Mouse (Mus musculus): ENCODE measurements around the gene Erf. TPM values are rescaled to one million over a fixed set of nuclear protein-coding genes. Genes with fewer than 3 reads are reported as not detected.

Erf gene
- polyA plus RNA-seq, 1 experiment = 37.0 TPM

GRCm38 (mm10) chr7:25285511-25286238 lies 35.1 kb upstream of the Erf start:
- H3K36me3 ChIP-seq (ENCODE audit: control insufficient read depth, insufficient read depth, low read length) = no peaks in the 10 kb centered on the region; the same call in 1 of the 2 replicates
- no peak for DNase-seq
- TF ChIP-seq CTCF (conservative IDR thresholded peaks at IDR 0.05; ENCODE audit: insufficient read depth, insufficient read length, low read depth, low read length) = no peak
- TF ChIP-seq POLR2A (IDR thresholded peaks at IDR 0.05; ENCODE audit: low read depth, low read length) = no peak

DNA sequence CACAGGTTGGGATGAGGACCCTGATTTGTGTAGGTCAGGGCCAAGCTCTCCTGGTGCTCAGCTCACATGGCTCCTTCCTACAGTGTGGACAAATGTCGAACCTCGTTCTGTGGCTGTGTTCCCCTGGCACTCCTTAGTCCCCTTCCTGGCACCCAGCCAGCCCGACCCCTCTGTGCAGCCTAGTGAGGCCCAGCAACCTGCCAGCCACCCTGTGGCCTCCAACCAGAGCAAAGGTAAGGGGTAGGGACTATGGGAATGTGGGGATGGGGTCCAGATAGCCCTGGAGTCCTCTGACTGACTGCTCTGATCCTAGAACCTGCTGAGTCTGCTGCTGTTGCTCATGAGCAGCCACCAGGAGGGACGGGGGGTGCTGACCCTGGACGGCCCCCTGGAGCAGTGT lies 34.2 kb upstream of the Erf start:
- WGBS = 53% methylated on average over 5 of the region's 5 CpGs
- TF ChIP-seq CTCF (conservative IDR thresholded peaks at IDR 0.05; ENCODE audit: insufficient read depth, insufficient read length, low read depth, low read length) = no peak
- no peak for TF ChIP-seq POLR2A (IDR thresholded peaks at IDR 0.05; ENCODE audit: low read depth, low read length)
- Histone ChIP-seq H3K4me3 (ENCODE audit: insufficient read depth, low read depth, low read length) (no peak overlapping the region), H3K27ac (ENCODE audit: insufficient read depth, low read depth, low read length) (no peak overlapping the region), H3K27me3 (replicated peaks; ENCODE audit: control insufficient read depth, insufficient read depth, low read length) (no peaks in the 10 kb centered on the region), H3K36me3 (ENCODE audit: control insufficient read depth, insufficient read depth, low read length) (no peaks in the 10 kb centered on the region; the same call in 1 of the 2 replicates), H3K4me1 (ENCODE audit: control insufficient read depth, insufficient read depth, low read length) (peaks cover 20% of the 10 kb centered on the region)
- DNase-seq = no peak

More at GRCm38 (mm10) chr7:25285511-25286238, 35.1 kb upstream of the Erf start:
- 92% methylated on average over 20 of the region's 20 CpGs for WGBS
- Histone ChIP-seq H3K27ac (ENCODE audit: insufficient read depth, low read depth, low read length) (no peak overlapping the region), H3K4me3 (ENCODE audit: insufficient read depth, low read depth, low read length) (no peak overlapping the region), H3K27me3 (replicated peaks; ENCODE audit: control insufficient read depth, insufficient read depth, low read length) (no peaks in the 10 kb centered on the region), H3K4me1 (ENCODE audit: control insufficient read depth, insufficient read depth, low read length) (peaks cover 15% of the 10 kb centered on the region)

DNA sequence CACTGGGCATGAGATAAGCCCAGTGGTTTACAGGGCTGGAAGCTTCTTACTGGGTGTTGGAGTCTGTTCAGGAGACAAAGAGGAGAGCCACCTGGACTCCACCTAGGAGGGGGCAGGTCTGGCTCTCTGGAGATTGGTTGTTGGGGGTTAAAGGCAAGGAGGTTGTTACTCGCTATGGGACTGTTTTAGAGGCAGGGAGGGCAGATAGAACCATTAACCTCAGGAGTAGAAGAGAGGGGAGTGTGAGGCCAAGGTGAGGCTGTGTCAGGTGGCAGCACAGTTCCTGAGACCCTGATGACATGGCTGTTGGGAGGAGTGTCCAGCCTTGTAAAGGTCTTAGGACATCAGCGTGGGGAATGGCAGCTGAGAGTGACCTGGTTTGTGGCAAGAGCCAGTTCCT lies 33.6 kb upstream of the Erf start:
- Histone ChIP-seq H3K4me3 (ENCODE audit: insufficient read depth, low read depth, low read length) (no peak overlapping the region), H3K4me1 (ENCODE audit: control insufficient read depth, insufficient read depth, low read length) (peaks cover 20% of the 10 kb centered on the region), H3K27me3 (replicated peaks; ENCODE audit: control insufficient read depth, insufficient read depth, low read length) (no peaks in the 10 kb centered on the region), H3K36me3 (ENCODE audit: control insufficient read depth, insufficient read depth, low read length) (no peaks in the 10 kb centered on the region; the same call in 1 of the 2 replicates), H3K27ac (ENCODE audit: insufficient read depth, low read depth, low read length) (no peak overlapping the region)
- DNase-seq = no peak
- 63% methylated on average over 2 of the region's 2 CpGs for WGBS
- TF ChIP-seq CTCF (conservative IDR thresholded peaks at IDR 0.05; ENCODE audit: insufficient read depth, insufficient read length, low read depth, low read length) (no peak), POLR2A (IDR thresholded peaks at IDR 0.05; ENCODE audit: low read depth, low read length) (no peak)

- no peak overlapping the region for H3K4me3 ChIP-seq (ENCODE audit: insufficient read depth, low read depth, low read length)
- no peaks in the 10 kb centered on the region for H3K27me3 ChIP-seq (replicated peaks; ENCODE audit: control insufficient read depth, insufficient read depth, low read length)
- no peak overlapping the region for H3K27ac ChIP-seq (ENCODE audit: insufficient read depth, low read depth, low read length)
- DNase-seq = no peak
- TF ChIP-seq POLR2A (IDR thresholded peaks at IDR 0.05; ENCODE audit: low read depth, low read length) (no peak), CTCF (conservative IDR thresholded peaks at IDR 0.05; ENCODE audit: insufficient read depth, insufficient read length, low read depth, low read length) (no peak)
- H3K36me3 ChIP-seq (ENCODE audit: control insufficient read depth, insufficient read depth, low read length) = no peaks in the 10 kb centered on the region; the same call in 1 of the 2 replicates
- H3K4me1 ChIP-seq (ENCODE audit: control insufficient read depth, insufficient read depth, low read length) = peaks cover 20% of the 10 kb centered on the region
- WGBS = 53% methylated on average over 5 of the region's 5 CpGs
Observed at GRCm38 (mm10) chr7:25283637-25284036, 33.1 kb upstream of the Erf start.

- peak overlapping the region; percentile 67 for H3K4me3 ChIP-seq (ENCODE audit: insufficient read depth, low read depth, low read length)
- peak overlapping the region; percentile 21; the same call in 1 of the 2 replicates for H3K27ac ChIP-seq (ENCODE audit: insufficient read depth, low read depth, low read length)
- no peak for TF ChIP-seq CTCF (conservative IDR thresholded peaks at IDR 0.05; ENCODE audit: insufficient read depth, insufficient read length, low read depth, low read length)
- TF ChIP-seq POLR2A (IDR thresholded peaks at IDR 0.05; ENCODE audit: low read depth, low read length) = no peak
- peak; percentile 57 for DNase-seq
- H3K4me1 ChIP-seq (ENCODE audit: control insufficient read depth, insufficient read depth, low read length) = peaks cover 23% of the 10 kb centered on the region
- WGBS = 1% methylated on average over 30 of the region's 36 CpGs
- no peaks in the 10 kb centered on the region for H3K27me3 ChIP-seq (replicated peaks; ENCODE audit: control insufficient read depth, insufficient read depth, low read length)
- H3K36me3 ChIP-seq (ENCODE audit: control insufficient read depth, insufficient read depth, low read length) = no peaks in the 10 kb centered on the region; the same call in 1 of the 2 replicates
Observed at GRCm38 (mm10) chr7:25282731-25283211, 32.2 kb upstream of the Erf start.

DNA sequence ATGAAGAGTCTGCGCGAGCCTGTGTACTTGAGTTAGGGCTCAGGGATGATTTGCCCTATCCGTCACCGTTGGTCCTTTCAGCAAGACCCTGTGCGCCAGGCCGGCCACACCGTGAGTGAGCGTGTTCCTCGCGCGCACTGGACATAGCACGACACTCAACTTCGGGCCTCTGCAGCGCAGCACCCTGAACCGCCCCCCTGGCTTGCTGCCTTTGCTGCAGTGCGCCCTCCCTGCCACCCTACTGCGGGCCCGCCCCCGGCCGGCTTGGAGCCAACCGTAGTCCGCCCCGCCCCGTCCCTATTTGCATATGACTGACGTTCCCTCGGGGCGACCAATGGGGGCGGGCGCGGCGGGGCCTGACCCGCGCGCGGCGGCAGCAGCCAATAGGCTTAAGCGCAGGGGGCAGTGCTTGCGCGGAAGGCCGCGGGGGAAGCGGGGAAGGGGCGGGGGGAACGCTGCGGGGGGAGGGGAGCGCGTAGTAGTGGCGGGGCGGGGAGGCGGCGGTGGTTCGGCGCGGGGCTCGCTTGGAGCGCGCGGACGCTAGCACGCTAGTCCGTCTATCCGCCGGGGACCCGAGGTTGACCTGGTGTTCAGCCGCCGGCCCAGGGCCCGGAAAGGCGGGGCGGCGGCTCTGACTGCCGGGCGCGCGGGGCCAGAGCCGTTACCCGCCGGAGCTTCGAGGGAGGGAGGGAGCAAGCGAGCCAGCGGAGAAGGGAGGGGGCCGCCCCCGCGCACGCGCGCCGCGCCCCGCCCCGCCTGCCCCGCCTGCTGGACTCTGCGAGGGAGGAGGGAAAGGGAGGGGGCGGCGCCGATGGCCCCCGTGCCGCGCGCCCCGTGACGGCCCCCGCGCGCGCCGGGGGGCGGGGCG lies 31.4 kb upstream of the Erf start:
- H3K4me3 ChIP-seq (ENCODE audit: insufficient read depth, low read depth, low read length) = peak overlapping the region; percentile 67
- WGBS = 2% methylated on average over 92 of the region's 108 CpGs
- DNase-seq = peak; percentile 99
- H3K27me3 ChIP-seq (replicated peaks; ENCODE audit: control insufficient read depth, insufficient read depth, low read length) = no peaks in the 10 kb centered on the region
- H3K27ac ChIP-seq (ENCODE audit: insufficient read depth, low read depth, low read length) = peak overlapping the region; percentile 88
- peaks cover 28% of the 10 kb centered on the region for H3K4me1 ChIP-seq (ENCODE audit: control insufficient read depth, insufficient read depth, low read length)
- H3K36me3 ChIP-seq (ENCODE audit: control insufficient read depth, insufficient read depth, low read length) = no peaks in the 10 kb centered on the region; the same call in 1 of the 2 replicates
- TF ChIP-seq CTCF (conservative IDR thresholded peaks at IDR 0.05; ENCODE audit: insufficient read depth, insufficient read length, low read depth, low read length) (no peak), POLR2A (IDR thresholded peaks at IDR 0.05; ENCODE audit: low read depth, low read length) (peak; percentile 62)

All from kidney, adult 2 months (tissue).